Mouse (Mus musculus) forebrain, embryonic 13.5 days (tissue): ENCODE measurements at regions not wholly inside any gene's neighbourhood (a gene's known extent, or its start where the extent isn't known, plus 50 kb on each side); places are given as distances from the start of the nearest gene placed in this dataset.
A peak's percentile ranks its signal among the peaks of the same experiment; 100 is the strongest.

Experiments used
- ATAC-seq: fragments of 200-750 bp; cut with Nextera tagmentation; 2 replicates; pipeline ENCODE4 v1.8.0; 2017
- H3K27ac ChIP-seq: fragments of 300-500 bp; sonication (generic); 2 replicates; pipeline ENCODE4 v1.5.1; 2015; ENCODE audit warnings: inconsistent platforms, mild to moderate bottlenecking, moderate library complexity
- H3K27me3 ChIP-seq: fragments of 300-500 bp; sonication (generic); 2 replicates; pipeline ENCODE4 v1.6.1; 2015; ENCODE audit warnings: mild to moderate bottlenecking, inconsistent platforms
- H3K36me3 ChIP-seq: fragments of 300-500 bp; sonication (generic); 2 replicates; pipeline ENCODE4 v1.6.1; 2015; ENCODE audit warnings: mild to moderate bottlenecking, inconsistent platforms; ENCODE audit not compliant: poor library complexity, severe bottlenecking
- H3K4me1 ChIP-seq: fragments of 300-500 bp; sonication (generic); 2 replicates; pipeline ENCODE4 v1.6.1; 2015; ENCODE audit warnings: inconsistent platforms
- H3K4me2 ChIP-seq: fragments of 300-500 bp; sonication (generic); 2 replicates; pipeline ENCODE4 v1.6.1; 2015; ENCODE audit warnings: inconsistent platforms, mild to moderate bottlenecking, moderate library complexity
- H3K4me3 ChIP-seq: fragments of 300-500 bp; sonication (generic); 2 replicates; pipeline ENCODE4 v1.5.1; 2015; ENCODE audit warnings: mild to moderate bottlenecking, inconsistent platforms
- H3K9ac ChIP-seq: fragments of 300-500 bp; sonication (generic); 2 replicates; pipeline ENCODE4 v1.6.1; 2015; ENCODE audit warnings: mild to moderate bottlenecking, inconsistent platforms
- H3K9me3 ChIP-seq: fragments of 300-500 bp; sonication (generic); replicated peaks from 2 replicates; pipeline ENCODE4 v1.6.1; 2016; ENCODE audit warnings: inconsistent platforms
- WGBS: fragments of 180-500 bp; shearing (Covaris S2); methylation state at CpG from one replicate; pipeline ENCODE4 v1.1.7; 2015; 5-methylcytosine and 5-hydroxymethylcytosine counted together

DNA sequence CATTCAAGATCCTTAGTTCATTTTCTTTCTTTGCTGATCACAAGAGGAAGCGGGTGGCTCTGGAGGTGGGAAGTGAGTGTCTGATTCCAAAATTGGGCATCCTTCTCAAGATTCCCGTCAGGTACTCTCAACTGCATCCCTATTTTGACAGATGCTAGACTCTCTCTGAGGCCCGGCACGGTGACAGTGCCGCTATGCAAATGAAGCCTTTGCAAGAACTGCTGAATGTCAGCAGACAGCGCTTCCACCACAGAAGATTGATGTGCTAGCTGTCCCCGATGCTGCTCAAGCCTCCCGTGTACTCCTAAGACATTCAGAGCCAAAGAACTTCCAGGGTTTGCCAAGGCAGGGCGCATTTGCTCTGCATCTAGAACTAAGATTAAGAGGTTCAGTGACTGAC, 50.9 kb upstream of the Cpne4 start:
- Histone ChIP-seq H3K36me3 (no peaks in the 10 kb centered on the region), H3K4me2 (no peak overlapping the region), H3K4me1 (no peaks in the 10 kb centered on the region), H3K9me3 (no peaks in the 10 kb centered on the region), H3K9ac (no peak overlapping the region), H3K27ac (no peak overlapping the region), H3K27me3 (no peaks in the 10 kb centered on the region), H3K4me3 (no peak overlapping the region)
- 83% methylated on average over 9 of the region's 9 CpGs for WGBS
- no peak for ATAC-seq

- no peaks in the 10 kb centered on the region for H3K27me3 ChIP-seq
- ATAC-seq = no peak
- H3K4me1 ChIP-seq = no peaks in the 10 kb centered on the region
- H3K4me2 ChIP-seq = no peak overlapping the region
- H3K36me3 ChIP-seq = no peaks in the 10 kb centered on the region
- H3K27ac ChIP-seq = no peak overlapping the region
- H3K4me3 ChIP-seq = no peak overlapping the region
- no peak overlapping the region for H3K9ac ChIP-seq
- H3K9me3 ChIP-seq = no peaks in the 10 kb centered on the region
These were observed 56.4 kb upstream of the Cpne4 start for GRCm38 (mm10) chr9:104490696-104491095.

- Histone ChIP-seq H3K27ac (no peak overlapping the region), H3K4me2 (no peak overlapping the region), H3K27me3 (no peaks in the 10 kb centered on the region), H3K4me1 (no peaks in the 10 kb centered on the region), H3K36me3 (no peaks in the 10 kb centered on the region), H3K4me3 (no peak overlapping the region), H3K9me3 (no peaks in the 10 kb centered on the region), H3K9ac (no peak overlapping the region)
- 87% methylated on average over 6 of the region's 6 CpGs for WGBS
- ATAC-seq = no peak
These were observed 57.7 kb upstream of the Cpne4 start for GRCm38 (mm10) chr9:104489383-104489782.

GRCm38 (mm10) chr9:104482440-104482839, 64.6 kb upstream of the Cpne4 start:
- Histone ChIP-seq H3K27ac (no peak overlapping the region), H3K36me3 (no peaks in the 10 kb centered on the region), H3K27me3 (no peaks in the 10 kb centered on the region), H3K4me2 (no peak overlapping the region), H3K4me1 (no peaks in the 10 kb centered on the region), H3K4me3 (no peak overlapping the region), H3K9me3 (no peaks in the 10 kb centered on the region), H3K9ac (no peak overlapping the region)
- no peak for ATAC-seq
- 72% methylated on average over 5 of the region's 5 CpGs for WGBS

GRCm38 (mm10) chr9:104480683-104481082, 66.4 kb upstream of the Cpne4 start:
- no peak overlapping the region for H3K4me2 ChIP-seq
- ATAC-seq = no peak
- H3K27me3 ChIP-seq = no peaks in the 10 kb centered on the region
- H3K9ac ChIP-seq = no peak overlapping the region
- WGBS = 70% methylated on average over 1 of the region's 1 CpGs
- no peaks in the 10 kb centered on the region for H3K9me3 ChIP-seq
- no peaks in the 10 kb centered on the region for H3K4me1 ChIP-seq
- no peak overlapping the region for H3K27ac ChIP-seq
- H3K4me3 ChIP-seq = no peak overlapping the region
- H3K36me3 ChIP-seq = no peaks in the 10 kb centered on the region

DNA sequence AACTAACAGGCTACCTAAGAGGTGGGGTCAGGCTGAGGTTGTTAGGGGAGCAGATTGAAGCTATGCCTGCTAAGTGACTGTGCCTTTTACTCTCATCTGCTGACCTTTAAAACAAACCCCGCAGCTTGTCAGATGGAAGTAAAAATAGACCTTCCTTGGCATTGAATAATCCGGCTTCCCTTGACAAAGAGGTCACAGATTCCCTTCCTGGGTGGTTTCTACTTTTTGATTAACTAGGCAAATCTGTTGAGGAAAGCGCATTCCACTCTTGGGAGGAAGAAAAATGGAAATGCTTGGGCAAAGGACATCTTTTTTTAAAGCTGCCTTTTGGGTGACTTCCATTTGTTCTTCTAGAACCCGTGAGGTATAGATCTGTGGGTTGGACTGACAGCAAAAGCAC, 72.3 kb upstream of the Cpne4 start:
- no peaks in the 10 kb centered on the region for H3K4me1 ChIP-seq
- no peak for ATAC-seq
- no peaks in the 10 kb centered on the region for H3K36me3 ChIP-seq
- no peak overlapping the region for H3K9ac ChIP-seq
- H3K27me3 ChIP-seq = no peaks in the 10 kb centered on the region
- no peak overlapping the region for H3K27ac ChIP-seq
- H3K9me3 ChIP-seq = no peaks in the 10 kb centered on the region
- 82% methylated on average over 4 of the region's 4 CpGs for WGBS
- H3K4me2 ChIP-seq = no peak overlapping the region
- no peak overlapping the region for H3K4me3 ChIP-seq

GRCm38 (mm10) chr9:104467238-104467637, 79.8 kb upstream of the Cpne4 start:
- H3K9ac ChIP-seq = no peak overlapping the region
- no peaks in the 10 kb centered on the region for H3K9me3 ChIP-seq
- no peak overlapping the region for H3K4me2 ChIP-seq
- no peaks in the 10 kb centered on the region for H3K27me3 ChIP-seq
- no peak overlapping the region for H3K4me3 ChIP-seq
- ATAC-seq = no peak
- no peaks in the 10 kb centered on the region for H3K36me3 ChIP-seq
- no peaks in the 10 kb centered on the region for H3K4me1 ChIP-seq
- H3K27ac ChIP-seq = no peak overlapping the region
- WGBS = 82% methylated on average over 1 of the region's 1 CpGs

DNA sequence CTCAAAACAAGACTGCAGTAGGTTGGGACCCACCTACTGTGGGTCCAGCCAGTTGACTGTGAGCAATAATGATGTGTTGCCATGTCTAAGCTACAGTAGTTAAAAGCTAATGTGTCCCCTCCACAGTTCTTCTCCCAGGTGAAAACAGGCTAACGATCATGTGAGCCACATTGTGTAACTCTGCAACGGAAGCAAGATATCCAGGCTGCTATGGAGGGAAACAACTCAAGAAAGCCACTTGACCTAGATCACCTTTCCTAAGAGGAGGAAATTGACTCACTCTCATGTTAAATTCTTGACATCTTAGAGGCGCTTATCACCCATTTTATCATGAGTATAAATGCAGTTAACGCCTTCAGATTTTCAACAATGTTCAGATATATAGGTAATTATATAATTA, 83.4 kb upstream of the Cpne4 start:
- WGBS = 85% methylated on average over 4 of the region's 4 CpGs
- Histone ChIP-seq H3K4me3 (no peak overlapping the region), H3K27me3 (no peaks in the 10 kb centered on the region), H3K4me1 (no peaks in the 10 kb centered on the region), H3K9me3 (no peaks in the 10 kb centered on the region), H3K9ac (no peak overlapping the region), H3K36me3 (no peaks in the 10 kb centered on the region), H3K4me2 (no peak overlapping the region), H3K27ac (no peak overlapping the region)
- no peak for ATAC-seq

GRCm38 (mm10) chr9:104460133-104460532, 87.0 kb upstream of the Cpne4 start:
- H3K9me3 ChIP-seq = no peaks in the 10 kb centered on the region
- no peak overlapping the region for H3K27ac ChIP-seq
- no peak overlapping the region for H3K4me2 ChIP-seq
- ATAC-seq = no peak
- no peak overlapping the region for H3K9ac ChIP-seq
- no peaks in the 10 kb centered on the region for H3K27me3 ChIP-seq
- no peaks in the 10 kb centered on the region for H3K36me3 ChIP-seq
- H3K4me3 ChIP-seq = no peak overlapping the region
- H3K4me1 ChIP-seq = no peaks in the 10 kb centered on the region

DNA sequence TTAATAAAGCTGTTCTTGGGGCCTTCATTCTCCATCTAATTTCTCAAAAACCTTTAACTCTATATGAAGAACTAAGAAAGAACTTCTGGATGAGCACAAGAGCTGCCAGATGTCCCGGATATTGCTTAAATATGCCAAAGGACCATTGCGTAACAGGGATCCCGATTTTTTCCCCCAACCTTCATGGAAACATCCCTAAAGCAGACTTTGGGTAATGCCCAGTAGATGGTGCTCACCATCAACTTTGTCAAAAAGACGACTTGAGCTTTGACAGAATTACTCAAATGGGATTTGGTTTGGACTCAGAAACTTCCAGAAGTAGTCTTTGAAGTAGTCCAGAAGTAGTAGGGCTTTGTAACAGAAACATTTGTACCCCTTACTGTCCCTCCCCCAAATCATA, 89.5 kb upstream of the Cpne4 start:
- Histone ChIP-seq H3K4me3 (no peak overlapping the region), H3K4me1 (no peaks in the 10 kb centered on the region), H3K9me3 (no peaks in the 10 kb centered on the region), H3K9ac (no peak overlapping the region), H3K27me3 (no peaks in the 10 kb centered on the region), H3K27ac (no peak overlapping the region), H3K4me2 (no peak overlapping the region), H3K36me3 (no peaks in the 10 kb centered on the region)
- WGBS = 43% methylated on average over 4 of the region's 4 CpGs
- no peak for ATAC-seq

DNA sequence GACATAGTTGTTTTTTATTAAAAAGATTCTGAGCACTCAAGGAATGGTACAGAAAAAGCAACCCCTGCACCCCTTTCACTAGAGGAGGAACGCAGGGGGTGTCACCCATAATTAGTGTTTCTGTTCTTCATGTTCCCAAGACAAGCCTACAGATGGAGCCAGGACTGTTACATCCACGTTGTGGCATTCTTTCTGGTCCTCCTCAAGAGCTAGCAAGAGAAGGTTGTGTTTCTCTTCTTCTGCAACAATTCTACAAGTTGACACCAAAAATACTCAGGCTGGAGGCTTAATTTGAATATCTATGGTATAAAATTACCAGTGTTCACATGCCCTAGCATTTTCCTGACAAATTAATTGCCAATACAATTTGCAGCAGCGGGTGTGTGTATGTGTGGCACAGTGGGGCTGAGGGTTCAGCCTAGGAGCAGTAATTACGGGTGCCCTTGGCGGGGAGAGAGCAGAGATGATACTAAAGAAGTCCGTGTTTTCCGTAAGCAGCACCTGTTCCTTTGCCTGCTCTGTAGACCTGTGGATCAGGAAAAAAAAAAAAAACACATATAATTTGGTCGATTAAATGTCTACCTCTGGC, 98.4 kb upstream of the Cpne4 start:
- H3K27ac ChIP-seq = no peak overlapping the region

GRCm38 (mm10) chr9:104444906-104445305, 102.2 kb upstream of the Cpne4 start:
- Histone ChIP-seq H3K27ac (no peak overlapping the region), H3K9me3 (peaks cover 8% of the 10 kb centered on the region), H3K36me3 (no peaks in the 10 kb centered on the region), H3K4me1 (no peaks in the 10 kb centered on the region), H3K4me2 (no peak overlapping the region), H3K27me3 (no peaks in the 10 kb centered on the region), H3K4me3 (no peak overlapping the region), H3K9ac (no peak overlapping the region)
- WGBS = 58% methylated on average over 5 of the region's 5 CpGs
- no peak for ATAC-seq

More for the DNA sequence above, 98.4 kb upstream of the Cpne4 start:
- Histone ChIP-seq H3K36me3 (no peaks in the 10 kb centered on the region), H3K4me1 (no peaks in the 10 kb centered on the region), H3K4me3 (no peak overlapping the region), H3K9me3 (no peaks in the 10 kb centered on the region), H3K9ac (no peak overlapping the region), H3K27me3 (no peaks in the 10 kb centered on the region), H3K4me2 (no peak overlapping the region)
- ATAC-seq = 0 out of 2 replicates have a peak, but pooled peaks have one; percentile 41
- WGBS = 70% methylated on average over 8 of the region's 8 CpGs

DNA sequence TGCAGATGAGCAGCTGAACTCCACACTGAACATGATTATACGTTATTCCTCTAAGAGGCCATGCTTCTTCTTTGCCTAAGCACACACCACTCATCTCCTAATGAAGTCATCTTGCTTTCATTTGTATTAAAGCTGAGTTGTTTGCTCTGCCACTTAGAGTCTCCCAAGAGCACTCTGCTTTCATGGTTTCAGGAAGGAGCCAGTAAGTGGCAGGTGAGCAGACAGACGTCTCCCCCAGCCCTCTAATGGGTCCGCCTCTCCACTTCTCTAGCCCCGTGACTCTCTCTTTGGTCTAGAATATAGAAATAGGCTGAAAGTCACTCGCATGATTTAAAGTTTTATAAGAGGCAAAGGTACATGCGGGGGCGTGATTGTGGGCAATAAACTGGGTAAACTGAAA, 103.8 kb upstream of the Cpne4 start:
- Histone ChIP-seq H3K4me3 (no peak overlapping the region), H3K27ac (no peak overlapping the region), H3K9me3 (peaks cover 8% of the 10 kb centered on the region), H3K36me3 (no peaks in the 10 kb centered on the region), H3K27me3 (no peaks in the 10 kb centered on the region), H3K9ac (no peak overlapping the region), H3K4me1 (no peaks in the 10 kb centered on the region), H3K4me2 (no peak overlapping the region)
- ATAC-seq = no peak
- 78% methylated on average over 7 of the region's 7 CpGs for WGBS
